Mouse (Mus musculus) ES-Bruce4 (cell line): Measurements from ENCODE around the gene Arid5b. TPM values are rescaled to one million over a fixed set of nuclear protein-coding genes. Genes with fewer than 3 reads are reported as not detected.
A peak's percentile ranks its signal among the peaks of the same experiment; 100 is the strongest.

Experiments
- H3K27ac ChIP-seq: 2 replicates; pipeline ENCODE4 v1.5.1; 2012; ENCODE audit warnings: low read length, inconsistent platforms; ENCODE audit not compliant: insufficient read depth
- H3K27me3 ChIP-seq: 2 replicates; pipeline ENCODE4 v1.6.1; 2012; ENCODE audit warnings: mild to moderate bottlenecking, low read length, inconsistent platforms; ENCODE audit not compliant: control insufficient read depth, poor library complexity, insufficient read depth, severe bottlenecking
- H3K36me3 ChIP-seq: 2 replicates; pipeline ENCODE4 v1.6.1; 2012; ENCODE audit warnings: inconsistent platforms, mild to moderate bottlenecking, low read length, moderate library complexity; ENCODE audit not compliant: control insufficient read depth, poor library complexity, insufficient read depth, severe bottlenecking
- H3K4me1 ChIP-seq: one replicate; pipeline ENCODE4 v1.8.1; 2011; ENCODE audit warnings: low read length; ENCODE audit not compliant: control insufficient read depth, insufficient read depth
- H3K4me3 ChIP-seq: 2 replicates; pipeline ENCODE4 v1.5.1; 2011; ENCODE audit warnings: low read depth, mild to moderate bottlenecking, low read length
- H3K9ac ChIP-seq: 2 replicates; pipeline ENCODE4 v1.6.1; 2012; ENCODE audit warnings: low read depth, mild to moderate bottlenecking, inconsistent platforms; ENCODE audit not compliant: poor library complexity, severe bottlenecking
- H3K9me3 ChIP-seq: replicated peaks from 2 replicates; pipeline ENCODE4 v1.6.1; 2012; ENCODE audit warnings: mild to moderate bottlenecking, low read length, inconsistent platforms; ENCODE audit not compliant: control insufficient read depth, poor library complexity, insufficient read depth, severe bottlenecking
- CTCF ChIP-seq: IDR thresholded peaks from one replicate; pipeline ENCODE4 v1.8.1; 2011; ENCODE audit warnings: low read depth, low read length
- EP300 ChIP-seq: IDR thresholded peaks from 2 replicates; pipeline ENCODE4 v1.6.1; 2011; ENCODE audit warnings: low read depth, low read length; ENCODE audit not compliant: insufficient read depth
- POLR2A ChIP-seq: IDR thresholded peaks from one replicate; pipeline ENCODE4 v1.8.1; 2011; ENCODE audit warnings: low read length; ENCODE audit not compliant: insufficient read depth
- polyA plus RNA-seq: library from polyadenylated mRNA; stranded (reverse); fragments of >200 nt; gene quantifications from 2 replicates; pipeline ENCODE4 v1.2.4, GENCODE M21; 2011; ENCODE audit warnings: low read depth; ENCODE audit not compliant: missing spikeins, insufficient read depth, insufficient read length

Arid5b gene
- polyA plus RNA-seq, 1 experiment = 48.3 TPM

DNA sequence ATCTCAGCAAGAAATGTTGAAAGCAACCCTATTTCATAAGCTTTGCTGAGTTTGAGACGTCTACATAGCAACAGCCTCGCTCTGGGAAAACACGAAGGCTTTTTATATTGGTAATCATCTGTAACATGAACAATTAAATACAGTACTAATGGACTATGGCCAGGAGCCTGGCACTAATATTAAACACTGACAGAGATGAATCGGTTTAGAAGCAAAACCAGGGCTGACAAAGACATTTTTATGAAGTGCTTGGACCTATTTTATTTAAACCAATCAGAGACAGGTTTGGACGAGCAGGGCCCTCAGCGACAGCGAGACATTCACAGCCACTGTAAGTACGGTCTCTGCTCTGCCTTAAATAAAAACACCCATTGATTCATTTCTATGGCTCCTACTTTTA, 165.6 kb downstream of the Arid5b start:
- Histone ChIP-seq H3K36me3 (peaks cover 32% of the 10 kb centered on the region), H3K4me1 (peaks cover 7% of the 10 kb centered on the region), H3K4me3 (no peak overlapping the region), H3K27me3 (no peaks in the 10 kb centered on the region), H3K27ac (no peak overlapping the region), H3K9ac (no peak overlapping the region), H3K9me3 (no peaks in the 10 kb centered on the region)
- TF ChIP-seq POLR2A (no peak), CTCF (no peak), EP300 (no peak)

DNA sequence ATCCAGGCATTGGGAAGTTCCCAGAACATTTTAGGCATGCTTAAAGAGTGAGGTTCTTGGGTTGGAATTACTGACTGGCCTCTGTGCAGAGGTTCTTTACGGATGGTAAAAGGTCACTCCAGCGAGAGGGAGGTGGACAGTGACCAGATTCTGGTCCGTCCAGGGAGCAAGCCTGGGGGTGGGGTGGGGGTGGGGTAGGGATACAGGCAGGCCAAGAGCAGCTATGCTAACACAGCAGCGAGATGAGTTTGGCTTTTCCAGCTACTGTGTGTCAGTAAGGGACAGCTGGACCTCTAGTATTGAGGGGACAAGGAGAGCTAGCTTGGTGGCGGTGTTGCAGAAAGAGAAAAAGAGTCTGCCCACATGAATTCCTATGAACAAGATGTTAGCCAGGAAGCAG, 167.9 kb downstream of the Arid5b start:
- Histone ChIP-seq H3K36me3 (peaks cover 20% of the 10 kb centered on the region), H3K9me3 (no peaks in the 10 kb centered on the region), H3K4me1 (peaks cover 6% of the 10 kb centered on the region), H3K4me3 (no peak overlapping the region), H3K27me3 (no peaks in the 10 kb centered on the region), H3K27ac (no peak overlapping the region), H3K9ac (no peak overlapping the region)
- TF ChIP-seq CTCF (no peak), POLR2A (no peak), EP300 (no peak)

DNA sequence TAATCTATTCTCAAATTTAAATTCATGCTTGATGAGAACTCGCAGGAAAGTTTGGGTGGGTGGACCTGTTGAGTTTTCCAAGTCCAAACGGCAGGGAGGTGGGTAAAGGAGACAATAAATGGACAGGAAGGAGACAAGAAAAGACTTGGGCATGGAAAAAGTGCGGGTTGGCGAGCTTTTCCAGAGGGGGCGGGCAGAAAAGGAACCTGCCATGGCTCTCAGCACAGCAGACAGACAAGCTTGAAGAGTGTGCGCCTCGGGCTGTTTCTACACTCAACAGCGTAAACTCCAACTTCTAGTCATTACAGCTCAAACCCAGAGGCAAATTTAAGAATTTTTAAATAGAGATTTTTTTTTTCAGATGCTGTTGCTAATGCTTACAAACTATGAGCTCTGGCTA, 168.4 kb downstream of the Arid5b start:
- H3K9ac ChIP-seq = no peak overlapping the region
- peaks cover 6% of the 10 kb centered on the region for H3K4me1 ChIP-seq
- no peaks in the 10 kb centered on the region for H3K27me3 ChIP-seq
- no peaks in the 10 kb centered on the region for H3K9me3 ChIP-seq
- TF ChIP-seq CTCF = no peak
- no peak for TF ChIP-seq EP300
- TF ChIP-seq POLR2A = no peak
- no peak overlapping the region for H3K27ac ChIP-seq
- H3K4me3 ChIP-seq = no peak overlapping the region
- peaks cover 20% of the 10 kb centered on the region for H3K36me3 ChIP-seq

DNA sequence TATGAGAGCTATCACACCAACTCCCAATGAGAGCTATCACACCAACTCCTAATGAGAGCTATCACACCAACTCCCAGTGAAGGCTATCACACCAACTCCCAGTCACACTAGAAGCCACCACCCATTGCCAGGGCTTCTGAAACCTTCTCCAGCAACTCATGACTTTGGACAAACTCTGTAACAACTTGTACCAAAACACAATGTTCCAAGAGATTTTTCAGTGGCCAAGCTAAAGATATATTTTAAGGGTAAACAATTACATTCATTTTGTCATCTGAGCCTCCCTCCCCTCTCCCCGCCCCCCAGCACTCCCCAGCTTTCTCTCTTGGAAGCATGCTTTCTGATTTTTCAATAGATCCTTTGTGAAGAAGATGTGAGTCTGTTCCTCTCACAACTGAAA, 168.9 kb downstream of the Arid5b start:
- Histone ChIP-seq H3K4me3 (no peak overlapping the region), H3K9me3 (no peaks in the 10 kb centered on the region), H3K4me1 (peaks cover 4% of the 10 kb centered on the region), H3K27me3 (no peaks in the 10 kb centered on the region), H3K27ac (no peak overlapping the region), H3K9ac (no peak overlapping the region), H3K36me3 (peaks cover 20% of the 10 kb centered on the region)
- TF ChIP-seq POLR2A (no peak), EP300 (no peak), CTCF (no peak)

DNA sequence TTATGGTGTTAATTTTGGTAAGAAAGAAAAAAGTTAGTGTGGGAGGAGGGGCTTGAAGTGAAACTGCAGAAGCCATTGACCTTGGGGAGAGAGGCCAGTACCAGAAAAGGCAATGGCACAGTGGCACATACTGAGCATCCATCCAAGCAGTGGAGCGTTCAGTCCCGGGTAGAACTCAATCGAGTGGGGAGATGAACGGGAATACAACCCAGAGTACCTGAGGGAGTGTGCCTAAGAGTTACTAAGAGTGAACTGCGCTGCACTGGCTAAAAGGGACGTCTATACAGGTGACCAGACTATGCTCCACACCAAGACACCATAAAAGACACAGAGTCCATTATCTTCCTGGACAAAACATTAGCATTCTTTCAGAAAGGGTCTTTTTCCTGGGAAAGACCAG, 170.8 kb downstream of the Arid5b start:
- no peak for TF ChIP-seq EP300
- peaks cover 25% of the 10 kb centered on the region for H3K36me3 ChIP-seq
- H3K9me3 ChIP-seq = no peaks in the 10 kb centered on the region
- 0 out of 2 replicates have a peak overlapping the region, but pooled peaks have one; percentile 13 for H3K27ac ChIP-seq
- H3K4me1 ChIP-seq = peaks cover 4% of the 10 kb centered on the region
- no peaks in the 10 kb centered on the region for H3K27me3 ChIP-seq
- no peak overlapping the region for H3K9ac ChIP-seq
- H3K4me3 ChIP-seq = no peak overlapping the region

DNA sequence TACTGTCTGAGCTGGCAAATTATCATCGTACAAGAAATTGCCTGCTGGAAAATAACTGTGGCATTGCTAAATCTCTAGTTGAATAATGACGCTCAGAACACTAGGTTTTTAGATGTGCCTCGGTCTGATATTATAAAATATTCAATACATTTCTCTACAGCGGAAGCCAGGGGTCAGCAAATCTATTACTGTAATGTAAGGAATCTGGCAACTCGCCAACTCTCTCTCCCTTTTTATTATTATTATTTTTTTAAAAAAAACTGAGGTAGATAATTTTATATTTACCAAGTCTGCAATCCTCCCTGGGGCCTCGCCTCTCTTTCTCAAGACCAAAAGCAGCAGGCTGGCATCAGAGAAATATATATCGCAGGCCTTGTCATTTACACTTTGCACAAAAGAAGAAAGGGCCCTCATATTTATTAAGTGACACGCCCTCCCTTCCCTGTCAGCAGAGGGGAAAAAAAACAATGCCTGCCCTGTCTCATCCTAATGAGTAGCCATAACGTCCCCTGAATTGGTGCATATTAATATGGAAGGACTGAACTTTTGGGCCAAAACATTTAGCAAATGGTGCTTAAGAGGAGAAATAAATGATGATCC, 172.1 kb downstream of the Arid5b start:
- no peak overlapping the region for H3K27ac ChIP-seq
- H3K9me3 ChIP-seq = no peaks in the 10 kb centered on the region
- no peak for TF ChIP-seq EP300
- TF ChIP-seq POLR2A = no peak
- TF ChIP-seq CTCF = no peak
- no peaks in the 10 kb centered on the region for H3K27me3 ChIP-seq
- H3K36me3 ChIP-seq = peaks cover 36% of the 10 kb centered on the region
- peaks cover 4% of the 10 kb centered on the region for H3K4me1 ChIP-seq
- H3K4me3 ChIP-seq = no peak overlapping the region
- H3K9ac ChIP-seq = no peak overlapping the region
